Mouse (Mus musculus) limb, embryonic 11.5 days (tissue): ENCODE results near the gene Chit1. TPM values are rescaled to one million over a fixed set of nuclear protein-coding genes. Genes with fewer than 3 reads are reported as not detected.
A peak's percentile ranks its signal among the peaks of the same experiment; 100 is the strongest.

Source experiments
- ATAC-seq: fragments of 200-750 bp; cut with Nextera tagmentation; 2 replicates; pipeline ENCODE4 v1.8.0; 2017; ENCODE audit warnings: low read depth; ENCODE audit not compliant: insufficient number of reproducible peaks, low FRiP score, low TSS enrichment
- DNase-seq: peaks from one replicate; pipeline ENCODE4 v3.0.0-alpha.2; 2015; ENCODE audit warnings: low spot score
- H3K27ac ChIP-seq: fragments of 300-500 bp; sonication (generic); replicated peaks from 2 replicates; pipeline ENCODE4 v1.5.1; 2014; ENCODE audit warnings: low read depth, mild to moderate bottlenecking, low read length
- H3K27me3 ChIP-seq: fragments of 300-500 bp; sonication (generic); 2 replicates; pipeline ENCODE4 v1.6.1; 2014; ENCODE audit warnings: mild to moderate bottlenecking, low read length, mixed read lengths; ENCODE audit not compliant: control insufficient read depth, insufficient read depth
- H3K36me3 ChIP-seq: fragments of 300-500 bp; sonication (generic); 2 replicates; pipeline ENCODE4 v1.6.1; 2014; ENCODE audit warnings: mild to moderate bottlenecking, low read length, moderate library complexity, mixed read lengths; ENCODE audit not compliant: control insufficient read depth, insufficient read depth
- H3K4me1 ChIP-seq: fragments of 300-500 bp; sonication (generic); 2 replicates; pipeline ENCODE4 v1.6.1; 2014; ENCODE audit warnings: low read length, mixed read lengths; ENCODE audit not compliant: control insufficient read depth, insufficient read depth
- H3K4me2 ChIP-seq: fragments of 300-500 bp; sonication (generic); 2 replicates; pipeline ENCODE4 v1.6.1; 2014; ENCODE audit warnings: low read depth, mild to moderate bottlenecking, moderate library complexity; ENCODE audit not compliant: severe bottlenecking
- H3K4me3 ChIP-seq: fragments of 300-500 bp; sonication (generic); 2 replicates; pipeline ENCODE4 v1.5.1; 2014; ENCODE audit warnings: low read depth, low read length
- H3K9ac ChIP-seq: fragments of 300-500 bp; sonication (generic); 2 replicates; pipeline ENCODE4 v1.6.1; 2014; ENCODE audit warnings: mild to moderate bottlenecking, low read length
- H3K9me3 ChIP-seq: fragments of 300-500 bp; sonication (generic); 2 replicates; pipeline ENCODE4 v1.6.1; 2016; ENCODE audit warnings: low read length; ENCODE audit not compliant: control insufficient read depth
- WGBS: fragments of 180-500 bp; shearing (Covaris S2); extraction: QIAGEN DNeasy Blood & Tissue Kit; methylation state at CpG from one replicate; pipeline ENCODE4 v1.1.7; 2014; 5-methylcytosine and 5-hydroxymethylcytosine counted together
- polyA plus RNA-seq: library from polyadenylated mRNA; unstranded; fragments of >200 nt; fragmentation: Nextera tagmentation; extraction: Ambion mirVana; gene quantifications from 2 replicates; pipeline ENCODE4 v1.2.1, GENCODE M21; 2014

The Chit1 gene
- polyA plus RNA-seq, 1 experiment from 2014 or later = not detected

GRCm38 (mm10) chr1:134117110-134117509, 6.1 kb downstream of the Chit1 start:
- DNase-seq (no peak), ATAC-seq (no peak)
- no peaks in the 10 kb centered on the region for H3K4me1 ChIP-seq
- H3K9ac ChIP-seq = no peak overlapping the region
- no peaks in the 10 kb centered on the region for H3K27me3 ChIP-seq
- no peaks in the 10 kb centered on the region for H3K9me3 ChIP-seq
- H3K4me3 ChIP-seq = no peak overlapping the region
- H3K4me2 ChIP-seq = no peak overlapping the region
- 84% methylated on average over 5 of the region's 5 CpGs for WGBS
- no peak overlapping the region for H3K27ac ChIP-seq
- H3K36me3 ChIP-seq = no peaks in the 10 kb centered on the region

- Histone ChIP-seq H3K27me3 (no peaks in the 10 kb centered on the region), H3K9me3 (no peaks in the 10 kb centered on the region), H3K4me1 (no peaks in the 10 kb centered on the region), H3K27ac (no peak overlapping the region), H3K4me3 (no peak overlapping the region), H3K9ac (no peak overlapping the region), H3K36me3 (no peaks in the 10 kb centered on the region), H3K4me2 (no peak overlapping the region)
- no peak; the same call in 1 of the 2 replicates for ATAC-seq
- 5% methylated on average over 5 of the region's 5 CpGs for WGBS
- peak; percentile 94 for DNase-seq
These were observed 9.1 kb downstream of the Chit1 start for GRCm38 (mm10) chr1:134120179-134120578.

GRCm38 (mm10) chr1:134122195-134122594, 11.2 kb downstream of the Chit1 start:
- Histone ChIP-seq H3K4me2 (no peak overlapping the region), H3K27ac (no peak overlapping the region), H3K4me3 (no peak overlapping the region), H3K4me1 (no peaks in the 10 kb centered on the region), H3K27me3 (no peaks in the 10 kb centered on the region), H3K9me3 (no peaks in the 10 kb centered on the region), H3K36me3 (no peaks in the 10 kb centered on the region), H3K9ac (no peak overlapping the region)
- DNase-seq (peak; percentile 60), ATAC-seq (no peak)
- WGBS = 61% methylated on average over 9 of the region's 9 CpGs

- no peak for DNase-seq
- ATAC-seq = no peak
These were observed 22.3 kb downstream of the Chit1 start for GRCm38 (mm10) chr1:134133316-134133715.

GRCm38 (mm10) chr1:134136351-134136750, 25.3 kb downstream of the Chit1 start:
- DNase-seq = no peak
- no peaks in the 10 kb centered on the region for H3K36me3 ChIP-seq
- H3K27ac ChIP-seq = no peak overlapping the region
- ATAC-seq = no peak
- H3K9me3 ChIP-seq = no peaks in the 10 kb centered on the region
- H3K4me2 ChIP-seq = no peak overlapping the region
- H3K27me3 ChIP-seq = no peaks in the 10 kb centered on the region
- no peak overlapping the region for H3K9ac ChIP-seq
- no peak overlapping the region for H3K4me3 ChIP-seq
- WGBS = 23% methylated on average over 2 of the region's 3 CpGs
- no peaks in the 10 kb centered on the region for H3K4me1 ChIP-seq

More at GRCm38 (mm10) chr1:134133316-134133715, 22.3 kb downstream of the Chit1 start:
- no peak overlapping the region for H3K4me3 ChIP-seq
- H3K27ac ChIP-seq = no peak overlapping the region
- WGBS = 66% methylated on average over 11 of the region's 11 CpGs
- no peaks in the 10 kb centered on the region for H3K27me3 ChIP-seq
- H3K4me2 ChIP-seq = no peak overlapping the region
- no peaks in the 10 kb centered on the region for H3K9me3 ChIP-seq
- H3K36me3 ChIP-seq = no peaks in the 10 kb centered on the region
- no peak overlapping the region for H3K9ac ChIP-seq
- H3K4me1 ChIP-seq = no peaks in the 10 kb centered on the region

DNA sequence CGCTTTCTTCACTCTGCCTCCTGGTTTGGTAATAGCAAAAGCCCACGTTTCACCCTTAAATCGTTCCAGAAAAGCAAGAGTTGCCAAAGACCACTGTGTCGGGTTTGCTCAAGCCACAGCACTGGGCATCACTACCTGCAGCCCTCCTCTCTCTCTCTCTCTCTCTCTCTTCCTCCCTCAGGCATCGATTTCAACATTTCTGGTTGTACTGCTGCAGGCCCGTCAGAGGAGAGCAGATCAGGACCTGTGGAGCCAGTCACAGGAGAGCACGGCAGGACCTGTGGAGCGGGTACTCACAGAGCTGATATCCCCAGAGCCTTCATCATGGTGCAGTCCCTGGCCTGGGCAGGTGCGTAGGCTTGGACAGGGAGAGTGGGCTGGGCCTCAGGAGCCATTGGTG, 27.4 kb downstream of the Chit1 start:
- Histone ChIP-seq H3K9me3 (no peaks in the 10 kb centered on the region), H3K4me3 (no peak overlapping the region), H3K4me1 (no peaks in the 10 kb centered on the region), H3K4me2 (no peak overlapping the region), H3K27me3 (no peaks in the 10 kb centered on the region), H3K27ac (no peak overlapping the region), H3K9ac (no peak overlapping the region), H3K36me3 (no peaks in the 10 kb centered on the region)
- DNase-seq (no peak), ATAC-seq (no peak)
- 82% methylated on average over 9 of the region's 9 CpGs for WGBS

GRCm38 (mm10) chr1:134142363-134142794, 31.3 kb downstream of the Chit1 start:
- 76% methylated on average over 4 of the region's 4 CpGs for WGBS
- no peak for DNase-seq
- H3K4me3 ChIP-seq = no peak overlapping the region

GRCm38 (mm10) chr1:134146066-134146465, 35.0 kb downstream of the Chit1 start:
- no peaks in the 10 kb centered on the region for H3K36me3 ChIP-seq
- ATAC-seq (no peak), DNase-seq (no peak)
- no peak overlapping the region for H3K4me3 ChIP-seq
- no peak overlapping the region for H3K27ac ChIP-seq
- H3K9me3 ChIP-seq = no peaks in the 10 kb centered on the region
- H3K27me3 ChIP-seq = no peaks in the 10 kb centered on the region
- H3K9ac ChIP-seq = no peak overlapping the region
- WGBS = 87% methylated on average over 8 of the region's 8 CpGs
- H3K4me1 ChIP-seq = no peaks in the 10 kb centered on the region
- H3K4me2 ChIP-seq = no peak overlapping the region

More at GRCm38 (mm10) chr1:134142363-134142794, 31.3 kb downstream of the Chit1 start:
- Histone ChIP-seq H3K4me2 (no peak overlapping the region), H3K9ac (no peak overlapping the region), H3K9me3 (no peaks in the 10 kb centered on the region), H3K4me1 (no peaks in the 10 kb centered on the region), H3K27ac (no peak overlapping the region), H3K27me3 (no peaks in the 10 kb centered on the region), H3K36me3 (no peaks in the 10 kb centered on the region)
- no peak for ATAC-seq

GRCm38 (mm10) chr1:134150076-134150475, 39.0 kb downstream of the Chit1 start:
- no peak for DNase-seq
- no peak overlapping the region for H3K9ac ChIP-seq
- no peaks in the 10 kb centered on the region for H3K27me3 ChIP-seq
- no peak overlapping the region for H3K27ac ChIP-seq
- no peak for ATAC-seq
- H3K4me3 ChIP-seq = no peak overlapping the region
- peaks cover 4% of the 10 kb centered on the region; the same call in 1 of the 2 replicates for H3K9me3 ChIP-seq
- H3K4me1 ChIP-seq = no peaks in the 10 kb centered on the region
- no peaks in the 10 kb centered on the region for H3K36me3 ChIP-seq
- WGBS = 64% methylated on average over 8 of the region's 8 CpGs
- no peak overlapping the region for H3K4me2 ChIP-seq
